Mouse (Mus musculus): ENCODE results near the gene Slc39a13. TPM values are rescaled to one million over a fixed set of nuclear protein-coding genes. Genes with fewer than 3 reads are reported as not detected.

Gene Slc39a13
- polyA plus RNA-seq, 1 experiment: 28.0 TPM

DNA sequence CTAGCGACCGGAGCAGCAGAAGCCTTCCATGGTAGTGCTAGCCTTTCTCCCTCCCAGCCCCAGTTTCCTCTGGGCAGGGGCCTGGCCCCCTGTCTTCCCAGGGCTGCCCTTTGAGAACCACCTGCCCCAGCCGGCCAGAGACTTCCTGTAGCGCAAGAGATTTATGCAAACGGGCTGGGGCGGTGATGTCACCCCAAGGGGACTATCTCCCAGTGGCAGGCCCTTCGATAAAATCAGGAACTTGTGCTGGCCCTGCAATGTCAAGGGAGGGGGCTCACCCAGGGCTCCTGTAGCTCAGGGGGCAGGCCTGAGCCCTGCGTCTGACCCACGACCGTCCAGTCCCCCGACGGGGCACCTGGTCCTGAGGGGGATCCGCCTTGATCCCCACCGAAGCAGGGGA lies 26.3 kb upstream of the Slc39a13 start:
- H3K27me3 ChIP-seq (replicated peaks): no peaks in the 10 kb centered on the region
- TF ChIP-seq GATA1 (IDR thresholded peaks at IDR 0.05; ENCODE audit: borderline replicate concordance, low read length) (no peak), FLI1 (IDR thresholded peaks at IDR 0.05; ENCODE audit: low read length) (no peak)
- H3K4me1 ChIP-seq: peaks cover 91% of the 10 kb centered on the region
- peak overlapping the region; percentile 87 for H3K4me3 ChIP-seq (replicated peaks)
- peaks cover 19% of the 10 kb centered on the region for H3K36me3 ChIP-seq (replicated peaks; ENCODE audit: low read length)
- no peaks in the 10 kb centered on the region for H3K9me3 ChIP-seq

DNA sequence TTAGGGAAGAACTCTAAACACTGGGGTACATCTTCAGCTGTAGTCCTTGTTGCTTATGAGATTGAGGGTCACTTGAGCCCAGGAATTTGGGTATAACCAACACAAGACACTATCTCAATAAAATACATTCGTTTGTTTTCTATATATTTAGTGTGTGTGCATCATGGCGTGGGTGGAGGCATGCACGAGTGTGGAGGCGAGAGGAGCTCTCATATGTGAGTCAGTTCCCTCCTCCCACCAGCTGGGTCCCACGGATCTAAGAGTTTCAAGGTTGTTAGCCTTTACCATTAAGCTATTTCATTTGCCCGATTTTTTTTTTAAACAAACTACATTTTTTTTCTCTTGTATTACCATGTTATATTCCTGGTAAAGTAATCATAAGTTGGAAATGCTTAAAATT lies 20.6 kb upstream of the Slc39a13 start:
- Histone ChIP-seq H3K4me1 (peaks cover 95% of the 10 kb centered on the region), H3K27me3 (replicated peaks) (no peaks in the 10 kb centered on the region)
- no peak for TF ChIP-seq FLI1 (IDR thresholded peaks at IDR 0.05; ENCODE audit: low read length)

DNA sequence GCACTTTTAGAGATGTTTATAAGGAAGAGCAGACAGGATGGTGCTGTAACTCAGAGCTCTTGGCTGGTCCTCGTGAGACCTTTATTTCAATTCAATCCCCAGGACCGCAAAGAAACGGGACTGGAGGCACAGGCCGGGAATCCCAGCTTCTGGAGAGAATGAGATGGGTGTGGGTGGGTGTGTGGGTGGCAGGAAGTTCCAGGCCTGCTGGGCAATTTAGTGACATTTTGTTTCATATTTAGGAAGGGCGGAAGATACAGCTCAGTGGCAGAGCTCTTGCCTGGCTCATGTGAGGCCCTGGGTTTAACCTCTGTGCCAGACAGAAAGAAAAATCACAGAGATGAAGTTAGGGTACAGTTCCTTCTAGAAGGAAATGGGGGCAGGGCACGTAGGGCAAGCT lies 20.0 kb upstream of the Slc39a13 start:
- H3K36me3 ChIP-seq (replicated peaks; ENCODE audit: low read length): peaks cover 9% of the 10 kb centered on the region
- H3K9me3 ChIP-seq: no peaks in the 10 kb centered on the region
- TF ChIP-seq GATA1 (IDR thresholded peaks at IDR 0.05; ENCODE audit: borderline replicate concordance, low read length) (no peak), FLI1 (IDR thresholded peaks at IDR 0.05; ENCODE audit: low read length) (no peak)
- peaks cover 95% of the 10 kb centered on the region for H3K4me1 ChIP-seq
- no peak overlapping the region for H3K4me3 ChIP-seq (replicated peaks)
- H3K27me3 ChIP-seq (replicated peaks): no peaks in the 10 kb centered on the region

More for the DNA sequence above, 20.6 kb upstream of the Slc39a13 start:
- no peaks in the 10 kb centered on the region for H3K9me3 ChIP-seq
- peaks cover 9% of the 10 kb centered on the region for H3K36me3 ChIP-seq (replicated peaks; ENCODE audit: low read length)
- no peak overlapping the region for H3K4me3 ChIP-seq (replicated peaks)

DNA sequence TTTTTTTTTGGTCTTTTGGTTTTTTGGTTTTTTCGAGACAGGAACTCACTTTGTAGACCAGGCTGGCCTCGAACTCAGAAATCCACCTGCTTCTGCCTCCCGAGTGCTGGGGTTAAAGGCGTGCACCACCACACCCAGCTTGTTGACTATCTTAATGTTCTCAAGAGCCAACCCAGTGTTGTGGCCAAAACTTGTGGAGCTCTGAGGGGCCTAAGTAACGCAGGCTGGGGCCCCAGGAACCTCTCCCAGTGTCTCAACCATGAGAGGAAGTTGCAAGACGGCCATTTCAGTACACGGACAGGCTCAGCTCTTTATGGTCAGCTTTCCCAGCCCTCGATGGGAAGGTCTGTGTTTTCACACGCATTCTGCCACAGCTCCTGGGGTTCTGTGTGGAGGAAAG lies 18.8 kb upstream of the Slc39a13 start:
- peak overlapping the region; percentile 47 for H3K4me3 ChIP-seq (replicated peaks)
- H3K4me1 ChIP-seq: peaks cover 95% of the 10 kb centered on the region
- peaks cover 8% of the 10 kb centered on the region for H3K36me3 ChIP-seq (replicated peaks; ENCODE audit: low read length)
- no peaks in the 10 kb centered on the region for H3K9me3 ChIP-seq
- no peaks in the 10 kb centered on the region for H3K27me3 ChIP-seq (replicated peaks)
- TF ChIP-seq FLI1 (IDR thresholded peaks at IDR 0.05; ENCODE audit: low read length): no peak
- no peak for TF ChIP-seq GATA1 (IDR thresholded peaks at IDR 0.05; ENCODE audit: borderline replicate concordance, low read length)

DNA sequence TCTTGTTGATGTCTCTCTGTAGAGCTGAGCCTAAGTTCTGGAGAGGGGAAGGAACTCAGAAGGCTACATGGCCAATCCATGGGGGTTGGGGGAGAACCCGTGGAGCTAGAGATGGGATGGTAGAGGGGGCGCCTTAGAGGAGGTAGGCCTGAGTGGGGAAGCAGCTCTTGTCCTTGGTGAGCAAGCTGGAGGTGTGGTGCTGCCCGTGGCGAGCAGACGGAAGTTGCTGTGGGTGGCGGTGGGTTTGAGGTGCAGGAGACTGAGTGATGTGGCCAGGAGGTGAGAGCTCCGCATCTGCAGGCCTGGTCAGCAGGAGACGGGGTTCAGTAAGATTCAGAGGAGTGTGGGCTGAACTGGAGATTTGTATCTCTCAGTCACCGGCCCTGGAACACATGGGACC lies 17.2 kb upstream of the Slc39a13 start:
- H3K36me3 ChIP-seq (replicated peaks; ENCODE audit: low read length): peaks cover 6% of the 10 kb centered on the region
- H3K27me3 ChIP-seq (replicated peaks): no peaks in the 10 kb centered on the region
- H3K9me3 ChIP-seq: no peaks in the 10 kb centered on the region
- peaks cover 97% of the 10 kb centered on the region for H3K4me1 ChIP-seq
- TF ChIP-seq GATA1 (IDR thresholded peaks at IDR 0.05; ENCODE audit: borderline replicate concordance, low read length) (no peak), FLI1 (IDR thresholded peaks at IDR 0.05; ENCODE audit: low read length) (no peak)
- H3K4me3 ChIP-seq (replicated peaks): peak overlapping the region; percentile 65

DNA sequence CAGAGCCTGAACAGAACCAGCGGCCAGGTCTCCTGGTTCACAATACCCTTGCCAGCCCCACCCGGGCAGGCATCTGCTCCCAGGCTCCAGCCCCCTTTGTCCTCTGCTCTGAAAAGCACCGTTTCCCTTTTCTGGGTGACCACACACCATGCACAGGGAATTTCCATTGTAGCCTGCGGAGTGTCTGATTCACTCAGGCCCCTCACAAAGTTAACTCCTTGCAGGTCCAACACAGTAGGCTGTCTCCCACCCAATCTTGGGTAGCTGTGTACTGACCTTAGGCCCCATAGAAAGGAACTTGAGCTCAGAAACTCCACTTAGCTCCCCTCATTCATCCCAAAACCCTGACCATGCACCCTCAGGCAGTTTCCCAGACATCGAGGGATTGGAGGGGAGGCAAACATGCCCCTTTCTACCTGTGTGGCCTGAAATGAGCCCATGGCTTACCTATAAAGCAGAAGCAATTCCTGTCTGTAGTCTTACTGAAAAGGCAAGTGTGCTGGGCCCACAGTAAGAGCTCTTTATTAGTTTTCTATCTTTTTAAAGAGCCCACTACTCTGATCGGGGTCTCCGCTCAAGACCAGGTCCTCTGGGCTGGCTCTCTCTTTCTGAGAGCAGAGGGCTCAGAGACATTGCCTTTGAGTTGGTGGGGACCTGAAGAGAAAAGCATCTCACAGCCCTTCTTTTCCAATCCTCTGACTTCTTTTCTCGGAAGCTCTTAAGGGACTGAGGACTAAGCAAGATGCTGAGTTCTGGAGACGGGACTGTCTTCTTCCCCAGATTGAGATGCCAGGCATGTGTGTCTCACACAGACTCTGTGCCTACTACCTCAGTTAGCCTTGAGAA lies 16.4 kb upstream of the Slc39a13 start:
- H3K9me3 ChIP-seq: no peaks in the 10 kb centered on the region
- H3K36me3 ChIP-seq (replicated peaks; ENCODE audit: low read length): peaks cover 6% of the 10 kb centered on the region
- H3K4me3 ChIP-seq (replicated peaks): no peak overlapping the region
- H3K4me1 ChIP-seq: peaks cover 98% of the 10 kb centered on the region
- TF ChIP-seq FLI1 (IDR thresholded peaks at IDR 0.05; ENCODE audit: low read length) (no peak), GATA1 (IDR thresholded peaks at IDR 0.05; ENCODE audit: borderline replicate concordance, low read length) (no peak)
- H3K27me3 ChIP-seq (replicated peaks): no peaks in the 10 kb centered on the region

DNA sequence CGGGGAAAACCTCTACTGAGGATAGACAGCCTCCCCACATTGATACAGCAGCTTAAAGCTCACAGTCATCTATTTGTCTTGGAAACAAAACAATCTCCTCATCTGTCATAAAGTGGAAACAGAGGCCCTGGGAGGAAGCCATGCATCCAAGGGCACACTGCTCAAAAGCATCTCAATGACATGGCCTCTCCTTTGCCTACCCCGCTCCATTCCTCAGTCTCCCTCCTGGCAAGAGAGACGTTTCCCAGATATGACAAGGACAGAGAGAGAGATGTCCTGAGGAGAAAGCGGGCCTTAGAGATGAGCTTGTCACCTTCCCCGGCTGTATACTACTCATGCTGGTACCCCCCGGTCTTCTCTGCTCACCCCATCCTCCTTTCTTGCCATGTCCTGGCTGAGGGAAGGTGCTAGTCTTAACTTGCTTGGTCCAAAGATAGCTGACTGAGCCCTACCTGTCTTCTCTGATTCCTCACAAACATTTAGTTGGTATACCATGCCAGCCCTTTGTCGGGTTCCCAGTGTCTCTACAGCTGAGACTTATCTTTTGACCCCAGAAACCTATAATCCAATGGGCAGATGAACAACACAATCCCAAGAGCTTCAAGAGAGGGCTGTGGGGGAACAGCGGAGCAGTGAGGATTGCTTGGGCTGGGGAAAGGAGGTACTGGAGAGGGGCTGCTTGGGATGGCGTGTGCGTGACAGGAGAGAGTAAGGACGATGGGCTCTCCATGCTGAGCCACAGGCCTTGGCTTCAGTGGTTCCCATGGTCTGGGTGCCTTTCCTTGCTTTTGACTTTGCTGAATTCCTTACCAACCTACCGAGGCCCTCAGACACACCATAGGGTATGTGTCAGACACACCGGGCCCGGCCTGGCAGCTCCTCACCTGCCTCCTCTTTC lies 15.5 kb upstream of the Slc39a13 start:
- H3K9me3 ChIP-seq: no peaks in the 10 kb centered on the region
- peak overlapping the region; percentile 51 for H3K4me3 ChIP-seq (replicated peaks)
- peaks cover 98% of the 10 kb centered on the region for H3K4me1 ChIP-seq
- peaks cover 6% of the 10 kb centered on the region for H3K36me3 ChIP-seq (replicated peaks; ENCODE audit: low read length)
- no peak for TF ChIP-seq FLI1 (IDR thresholded peaks at IDR 0.05; ENCODE audit: low read length)
- no peak for TF ChIP-seq GATA1 (IDR thresholded peaks at IDR 0.05; ENCODE audit: borderline replicate concordance, low read length)
- H3K27me3 ChIP-seq (replicated peaks): no peaks in the 10 kb centered on the region

DNA sequence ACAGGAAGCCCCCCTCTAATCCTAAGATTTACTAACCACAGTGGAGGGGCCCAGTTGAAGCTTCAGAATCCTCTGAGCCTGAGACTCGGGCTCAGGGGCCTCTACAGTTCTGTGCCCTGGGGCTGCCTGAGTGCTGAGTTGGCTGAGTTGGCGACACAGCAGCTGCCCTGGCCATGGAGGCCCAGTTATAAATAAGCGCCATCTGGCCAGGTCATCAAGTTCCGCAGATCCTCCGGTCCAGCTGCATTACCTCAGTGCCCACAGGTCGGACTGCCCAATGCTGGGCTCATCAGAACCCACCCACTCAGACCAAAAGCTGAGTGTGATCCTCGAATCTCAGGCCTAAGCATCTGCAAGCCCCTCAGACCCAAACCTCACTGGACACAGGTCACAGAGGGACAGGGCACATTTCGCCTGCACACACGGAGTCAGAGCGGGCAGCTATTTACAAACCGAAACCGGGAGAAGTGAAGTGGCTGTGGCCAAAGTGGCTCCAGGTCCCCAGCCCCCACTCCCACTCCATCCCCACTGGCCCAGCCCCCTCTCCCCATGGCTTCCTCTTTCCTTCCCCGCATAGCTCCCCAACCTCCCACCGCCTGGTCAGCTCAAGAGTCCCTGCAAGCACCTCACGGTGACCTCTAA lies 14.1 kb upstream of the Slc39a13 start:
- TF ChIP-seq FLI1 (IDR thresholded peaks at IDR 0.05; ENCODE audit: low read length) (no peak), GATA1 (IDR thresholded peaks at IDR 0.05; ENCODE audit: borderline replicate concordance, low read length) (no peak)
- peak overlapping the region; percentile 82 for H3K4me3 ChIP-seq (replicated peaks)
- peaks cover 95% of the 10 kb centered on the region for H3K4me1 ChIP-seq
- H3K27me3 ChIP-seq (replicated peaks): no peaks in the 10 kb centered on the region
- H3K36me3 ChIP-seq (replicated peaks; ENCODE audit: low read length): peaks cover 3% of the 10 kb centered on the region
- H3K9me3 ChIP-seq: no peaks in the 10 kb centered on the region

DNA sequence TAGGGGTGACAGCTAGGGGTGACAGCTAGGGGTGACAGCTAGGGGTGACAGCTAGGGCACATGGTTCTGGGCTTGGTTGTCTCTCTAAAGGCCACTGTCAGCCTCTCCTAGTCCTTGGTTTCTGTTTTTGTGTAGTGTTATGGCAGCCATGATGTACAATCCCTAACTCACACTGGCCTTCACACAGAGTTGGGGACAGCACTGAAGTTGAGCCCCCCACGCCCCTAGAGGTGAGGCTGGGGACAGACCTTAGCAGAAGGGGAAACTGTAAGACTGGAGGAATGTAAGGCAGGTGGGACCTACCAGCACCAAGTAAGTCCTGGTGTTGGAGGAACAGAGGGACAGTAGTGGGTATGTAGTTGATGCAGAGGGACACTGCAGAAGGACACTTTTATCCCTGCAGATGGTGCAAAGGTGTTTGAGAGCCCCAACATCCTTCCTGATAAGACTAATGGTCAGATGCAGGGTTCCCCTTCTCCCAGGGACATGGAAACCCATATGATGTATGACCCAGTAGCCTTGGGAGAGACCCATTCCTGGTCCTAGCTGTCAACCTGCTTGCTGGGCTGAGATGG lies 13.2 kb upstream of the Slc39a13 start:
- Histone ChIP-seq H3K27me3 (replicated peaks) (no peaks in the 10 kb centered on the region), H3K4me1 (peaks cover 95% of the 10 kb centered on the region), H3K4me3 (replicated peaks) (peak overlapping the region; percentile 87), H3K9me3 (no peaks in the 10 kb centered on the region), H3K36me3 (replicated peaks; ENCODE audit: low read length) (no peaks in the 10 kb centered on the region)
- TF ChIP-seq FLI1 (IDR thresholded peaks at IDR 0.05; ENCODE audit: low read length) (no peak), GATA1 (IDR thresholded peaks at IDR 0.05; ENCODE audit: borderline replicate concordance, low read length) (no peak)
